Mouse (Mus musculus) embryonic facial prominence, embryonic 15.5 days (tissue): Measurements from ENCODE around the gene Tcf20. TPM values are rescaled to one million over a fixed set of nuclear protein-coding genes. Genes with fewer than 3 reads are reported as not detected.

Experiments used
- ATAC-seq: fragments of 200-750 bp; cut with Nextera tagmentation; 2 replicates; pipeline ENCODE4 v1.8.0; 2017; ENCODE audit warnings: low read depth, moderate TSS enrichment; ENCODE audit not compliant: insufficient number of reproducible peaks, low FRiP score, low TSS enrichment
- H3K27ac ChIP-seq: fragments of 300-500 bp; sonication (generic); replicated peaks from 2 replicates; pipeline ENCODE4 v1.5.1; 2015; ENCODE audit warnings: mild to moderate bottlenecking, inconsistent platforms
- H3K27me3 ChIP-seq: fragments of 300-500 bp; sonication (generic); 2 replicates; pipeline ENCODE4 v1.6.1; 2015; ENCODE audit warnings: inconsistent platforms
- H3K36me3 ChIP-seq: fragments of 300-500 bp; sonication (generic); 2 replicates; pipeline ENCODE4 v1.6.1; 2015; ENCODE audit warnings: mild to moderate bottlenecking, inconsistent platforms
- H3K4me1 ChIP-seq: fragments of 300-500 bp; sonication (generic); 2 replicates; pipeline ENCODE4 v1.6.1; 2015; ENCODE audit warnings: inconsistent platforms
- H3K4me2 ChIP-seq: fragments of 300-500 bp; sonication (generic); replicated peaks from 2 replicates; pipeline ENCODE4 v1.6.1; 2015; ENCODE audit warnings: mild to moderate bottlenecking, inconsistent platforms
- H3K4me3 ChIP-seq: fragments of 300-500 bp; sonication (generic); replicated peaks from 2 replicates; pipeline ENCODE4 v1.5.1; 2015; ENCODE audit warnings: mild to moderate bottlenecking, inconsistent platforms
- H3K9ac ChIP-seq: fragments of 300-500 bp; sonication (generic); 2 replicates; pipeline ENCODE4 v1.6.1; 2015; ENCODE audit warnings: inconsistent platforms
- H3K9me3 ChIP-seq: fragments of 300-500 bp; sonication (generic); replicated peaks from 2 replicates; pipeline ENCODE4 v1.6.1; 2016; ENCODE audit warnings: inconsistent platforms
- WGBS: fragments of 180-500 bp; shearing (Covaris S2); methylation state at CpG from one replicate; pipeline ENCODE4 v1.1.7; 2015; 5-methylcytosine and 5-hydroxymethylcytosine counted together
- polyA plus RNA-seq: library from polyadenylated mRNA; unstranded; fragments of >200 nt; fragmentation: Nextera tagmentation; extraction: Ambion mirVana; gene quantifications from 2 replicates; pipeline ENCODE4 v1.2.1, GENCODE M21; 2015

Gene Tcf20
- polyA plus RNA-seq, 1 experiment from 2014 or later: 10.5 TPM

GRCm38 (mm10) chr15:82938155-82938569, 49.5 kb downstream of the Tcf20 start:
- WGBS: 8% methylated on average over 17 of the region's 17 CpGs
- no peaks in the 10 kb centered on the region for H3K36me3 ChIP-seq
- peak; percentile 56 for ATAC-seq
- no peak overlapping the region for H3K4me3 ChIP-seq
- peak overlapping the region; percentile 75 for H3K27ac ChIP-seq
- H3K4me1 ChIP-seq: peaks cover 83% of the 10 kb centered on the region
- H3K4me2 ChIP-seq: peak overlapping the region; percentile 19; the same call in 1 of the 2 replicates
- no peak overlapping the region for H3K9ac ChIP-seq
- H3K27me3 ChIP-seq: no peaks in the 10 kb centered on the region
- H3K9me3 ChIP-seq: no peaks in the 10 kb centered on the region

DNA sequence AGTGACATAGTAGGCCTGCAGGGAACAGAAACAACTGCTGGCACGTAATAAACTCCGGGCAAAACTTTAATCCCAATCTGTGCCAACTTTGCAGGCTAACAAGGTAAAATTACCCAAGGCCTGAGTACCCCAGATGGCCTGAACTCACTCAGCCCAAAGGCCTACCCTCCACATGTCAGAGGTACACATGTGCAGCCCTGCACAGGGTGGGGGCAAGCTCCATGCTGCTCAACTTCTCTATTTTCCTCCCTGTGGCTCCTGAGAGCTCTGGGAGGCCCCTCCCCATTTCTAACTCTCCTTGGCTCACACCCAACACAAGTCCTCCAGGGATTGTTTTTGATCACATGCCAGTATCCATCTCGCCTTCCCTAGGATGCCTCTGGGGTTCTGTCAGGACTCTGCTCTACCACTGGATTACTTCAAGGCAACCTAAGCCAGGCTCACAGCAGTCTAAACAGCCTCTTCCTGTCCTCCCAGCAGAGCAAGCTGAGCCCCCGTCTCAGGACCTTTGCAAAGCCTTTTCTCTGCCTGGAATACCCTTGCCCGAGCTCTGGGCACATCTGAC, 50.2 kb downstream of the Tcf20 start:
- Histone ChIP-seq H3K9ac (no peak overlapping the region), H3K36me3 (no peaks in the 10 kb centered on the region), H3K4me2 (peak overlapping the region; percentile 19; the same call in 1 of the 2 replicates), H3K27me3 (no peaks in the 10 kb centered on the region), H3K9me3 (no peaks in the 10 kb centered on the region), H3K4me3 (no peak overlapping the region), H3K4me1 (peaks cover 86% of the 10 kb centered on the region), H3K27ac (peak overlapping the region; percentile 75)
- 20% methylated on average over 5 of the region's 5 CpGs for WGBS
- peak; percentile 43; the same call in 1 of the 2 replicates for ATAC-seq

DNA sequence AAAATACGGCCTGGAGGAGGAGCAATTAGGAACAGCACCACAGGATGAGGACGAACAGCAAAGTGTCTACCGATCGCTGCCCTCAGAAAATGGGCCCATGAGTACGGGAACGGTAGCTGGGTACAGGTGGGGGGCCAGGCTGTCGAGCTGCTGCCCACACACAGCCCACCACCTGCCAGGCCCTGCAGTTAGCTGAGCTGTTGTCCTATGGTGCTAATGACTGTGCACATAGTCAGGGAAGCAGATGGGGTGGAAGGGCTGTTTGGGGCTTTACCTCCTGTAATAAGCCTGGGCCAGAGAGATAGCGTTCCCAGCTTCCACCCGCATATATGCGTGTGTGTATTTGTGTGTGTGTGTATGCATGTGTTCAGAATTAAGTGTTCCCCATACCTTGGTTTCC, 52.7 kb downstream of the Tcf20 start:
- no peaks in the 10 kb centered on the region for H3K36me3 ChIP-seq
- H3K9ac ChIP-seq: no peak overlapping the region
- H3K4me1 ChIP-seq: peaks cover 68% of the 10 kb centered on the region
- H3K27me3 ChIP-seq: no peaks in the 10 kb centered on the region
- H3K27ac ChIP-seq: no peak overlapping the region
- H3K9me3 ChIP-seq: no peaks in the 10 kb centered on the region
- 75% methylated on average over 10 of the region's 10 CpGs for WGBS
- H3K4me2 ChIP-seq: no peak overlapping the region
- no peak for ATAC-seq
- H3K4me3 ChIP-seq: no peak overlapping the region

- H3K9me3 ChIP-seq: no peaks in the 10 kb centered on the region
- H3K27ac ChIP-seq: peak overlapping the region; percentile 58
- ATAC-seq: peak; percentile 18; the same call in 1 of the 2 replicates
- no peak overlapping the region for H3K4me3 ChIP-seq
- H3K36me3 ChIP-seq: no peaks in the 10 kb centered on the region
- no peak overlapping the region for H3K9ac ChIP-seq
- WGBS: 19% methylated on average over 4 of the region's 4 CpGs
- peaks cover 73% of the 10 kb centered on the region for H3K4me1 ChIP-seq
- no peak overlapping the region for H3K4me2 ChIP-seq
- 0 out of 2 replicates have a peak, but pooled peaks cover 4% of the 10 kb centered on the region for H3K27me3 ChIP-seq
Observed at GRCm38 (mm10) chr15:82932936-82933650, 54.6 kb downstream of the Tcf20 start.

DNA sequence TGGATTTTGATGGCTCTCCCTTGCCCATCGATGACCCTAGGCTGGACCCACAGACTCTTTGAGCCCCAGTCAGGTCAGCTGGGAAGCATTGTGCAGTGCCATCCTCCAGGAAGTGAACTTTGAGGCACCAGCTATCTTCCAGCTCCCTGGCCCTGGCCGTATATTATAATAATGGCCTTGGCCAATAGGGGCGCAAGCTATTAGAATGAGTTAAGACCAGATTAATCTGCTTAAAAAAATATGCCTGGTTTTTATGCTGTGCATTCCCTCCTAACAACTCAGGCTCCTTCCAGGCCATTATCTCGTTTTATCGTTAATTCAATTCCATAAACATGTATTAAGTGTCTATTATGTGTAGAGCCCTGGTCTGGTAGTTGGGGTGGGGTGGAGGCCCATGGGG, 56.2 kb downstream of the Tcf20 start:
- Histone ChIP-seq H3K4me1 (peaks cover 73% of the 10 kb centered on the region), H3K4me3 (no peak overlapping the region), H3K36me3 (no peaks in the 10 kb centered on the region), H3K27ac (no peak overlapping the region), H3K4me2 (no peak overlapping the region), H3K9me3 (no peaks in the 10 kb centered on the region), H3K9ac (no peak overlapping the region), H3K27me3 (0 out of 2 replicates have a peak, but pooled peaks cover 4% of the 10 kb centered on the region)
- WGBS: 89% methylated on average over 5 of the region's 5 CpGs
- ATAC-seq: no peak

- 0 out of 2 replicates have a peak, but pooled peaks cover 4% of the 10 kb centered on the region for H3K27me3 ChIP-seq
- H3K4me2 ChIP-seq: no peak overlapping the region
- ATAC-seq: no peak
- H3K36me3 ChIP-seq: no peaks in the 10 kb centered on the region
- peaks cover 81% of the 10 kb centered on the region for H3K4me1 ChIP-seq
- H3K9ac ChIP-seq: no peak overlapping the region
- H3K27ac ChIP-seq: no peak overlapping the region
- no peaks in the 10 kb centered on the region for H3K9me3 ChIP-seq
- WGBS: 25% methylated on average over 9 of the region's 9 CpGs
- no peak overlapping the region for H3K4me3 ChIP-seq
Observed at GRCm38 (mm10) chr15:82929595-82929994, 58.1 kb downstream of the Tcf20 start.

GRCm38 (mm10) chr15:82928844-82929243, 58.8 kb downstream of the Tcf20 start:
- Histone ChIP-seq H3K4me1 (peaks cover 82% of the 10 kb centered on the region), H3K4me3 (no peak overlapping the region), H3K27ac (no peak overlapping the region), H3K9ac (no peak overlapping the region), H3K4me2 (no peak overlapping the region), H3K36me3 (no peaks in the 10 kb centered on the region), H3K27me3 (0 out of 2 replicates have a peak, but pooled peaks cover 4% of the 10 kb centered on the region), H3K9me3 (no peaks in the 10 kb centered on the region)
- 0 out of 2 replicates have a peak, but pooled peaks have one; percentile 32 for ATAC-seq
- 47% methylated on average over 8 of the region's 8 CpGs for WGBS

DNA sequence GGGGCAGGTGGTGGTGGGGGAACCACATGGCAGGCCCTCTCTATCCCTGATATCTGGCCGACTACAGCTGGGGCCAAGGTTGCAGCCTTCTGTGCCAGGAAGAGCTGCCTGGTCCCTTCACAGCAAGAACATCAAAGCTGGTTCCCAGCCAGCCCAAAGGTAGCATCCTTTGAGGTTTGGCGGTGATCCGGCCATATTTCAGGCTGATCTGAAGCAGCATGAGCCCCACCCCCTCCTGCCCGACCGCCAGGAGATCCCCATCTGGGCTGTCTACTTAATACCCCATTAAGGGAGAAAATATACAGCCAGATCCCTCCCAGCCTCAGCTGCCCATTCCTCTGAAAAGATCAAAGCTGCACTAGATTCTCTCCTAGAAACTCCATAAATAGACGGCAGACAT, 59.6 kb downstream of the Tcf20 start:
- no peak overlapping the region for H3K4me2 ChIP-seq
- no peaks in the 10 kb centered on the region for H3K36me3 ChIP-seq
- 20% methylated on average over 6 of the region's 6 CpGs for WGBS
- H3K4me1 ChIP-seq: peaks cover 82% of the 10 kb centered on the region
- no peak overlapping the region for H3K4me3 ChIP-seq
- no peak overlapping the region for H3K27ac ChIP-seq
- H3K27me3 ChIP-seq: peaks cover 4% of the 10 kb centered on the region; the same call in 1 of the 2 replicates
- no peak overlapping the region for H3K9ac ChIP-seq
- H3K9me3 ChIP-seq: no peaks in the 10 kb centered on the region
- ATAC-seq: no peak

GRCm38 (mm10) chr15:82927057-82927456, 60.6 kb downstream of the Tcf20 start:
- WGBS: 74% methylated on average over 5 of the region's 5 CpGs
- ATAC-seq: no peak
- Histone ChIP-seq H3K9ac (no peak overlapping the region), H3K4me3 (no peak overlapping the region), H3K4me2 (no peak overlapping the region), H3K36me3 (no peaks in the 10 kb centered on the region), H3K4me1 (peaks cover 85% of the 10 kb centered on the region), H3K9me3 (no peaks in the 10 kb centered on the region), H3K27me3 (peaks cover 4% of the 10 kb centered on the region; the same call in 1 of the 2 replicates), H3K27ac (no peak overlapping the region)

GRCm38 (mm10) chr15:82924679-82925425, 62.8 kb downstream of the Tcf20 start:
- 0% methylated on average over 10 of the region's 11 CpGs for WGBS
- 0 out of 2 replicates have a peak, but pooled peaks have one; percentile 5 for ATAC-seq

GRCm38 (mm10) chr15:82923531-82923930, 64.1 kb downstream of the Tcf20 start:
- Histone ChIP-seq H3K27ac (0 out of 2 replicates have a peak overlapping the region, but pooled peaks have one; percentile 4), H3K4me1 (peaks cover 85% of the 10 kb centered on the region), H3K36me3 (no peaks in the 10 kb centered on the region), H3K4me2 (no peak overlapping the region), H3K9me3 (no peaks in the 10 kb centered on the region), H3K27me3 (peaks cover 14% of the 10 kb centered on the region; the same call in 1 of the 2 replicates), H3K9ac (no peak overlapping the region), H3K4me3 (no peak overlapping the region)
- WGBS: 64% methylated on average over 5 of the region's 5 CpGs
- no peak for ATAC-seq

More at GRCm38 (mm10) chr15:82924679-82925425, 62.8 kb downstream of the Tcf20 start:
- Histone ChIP-seq H3K27ac (peak overlapping the region; percentile 80), H3K4me2 (peak overlapping the region; percentile 33), H3K9ac (no peak overlapping the region), H3K9me3 (no peaks in the 10 kb centered on the region), H3K36me3 (no peaks in the 10 kb centered on the region), H3K27me3 (peaks cover 11% of the 10 kb centered on the region; the same call in 1 of the 2 replicates), H3K4me3 (no peak overlapping the region), H3K4me1 (peaks cover 94% of the 10 kb centered on the region)
